Mouse (Mus musculus) stomach, embryonic 14.5 days (tissue): ENCODE data around the gene Prdm10. TPM values are rescaled to one million over a fixed set of nuclear protein-coding genes. Genes with fewer than 3 reads are reported as not detected.

ENCODE experiments used
- ATAC-seq: fragments of 200-750 bp; cut with Nextera tagmentation; 2 replicates; pipeline ENCODE4 v1.8.0; 2017; ENCODE audit warnings: low read depth, moderate TSS enrichment; ENCODE audit not compliant: insufficient number of reproducible peaks, insufficient read depth, low FRiP score
- H3K27ac ChIP-seq: fragments of 300-500 bp; sonication (generic); 2 replicates; pipeline ENCODE4 v1.5.1; 2014; ENCODE audit warnings: mild to moderate bottlenecking, low read length, moderate library complexity, mixed read lengths
- H3K27me3 ChIP-seq: fragments of 300-500 bp; sonication (generic); 2 replicates; pipeline ENCODE4 v1.6.1; 2014; ENCODE audit warnings: low read length, control low read depth, mixed read lengths; ENCODE audit not compliant: control insufficient read depth, insufficient read depth
- H3K36me3 ChIP-seq: fragments of 300-500 bp; sonication (generic); 2 replicates; pipeline ENCODE4 v1.6.1; 2014; ENCODE audit warnings: mild to moderate bottlenecking, control low read depth, low read length, moderate library complexity, mixed read lengths; ENCODE audit not compliant: control insufficient read depth, insufficient read depth
- H3K4me1 ChIP-seq: fragments of 300-500 bp; sonication (generic); 2 replicates; pipeline ENCODE4 v1.6.1; 2014; ENCODE audit warnings: low read length, control low read depth, mixed read lengths; ENCODE audit not compliant: control insufficient read depth, insufficient read depth
- H3K4me2 ChIP-seq: fragments of 300-500 bp; sonication (generic); replicated peaks from 2 replicates; pipeline ENCODE4 v1.6.1; 2014; ENCODE audit warnings: low read depth, low read length, control low read depth
- H3K4me3 ChIP-seq: fragments of 300-500 bp; sonication (generic); 2 replicates; pipeline ENCODE4 v1.5.1; 2014; ENCODE audit warnings: low read depth, low read length, control low read depth
- H3K9ac ChIP-seq: fragments of 300-500 bp; sonication (generic); replicated peaks from 2 replicates; pipeline ENCODE4 v1.6.1; 2014; ENCODE audit warnings: low read depth, mild to moderate bottlenecking, control low read depth, low read length, moderate library complexity, mixed read lengths
- H3K9me3 ChIP-seq: fragments of 300-500 bp; sonication (generic); 2 replicates; pipeline ENCODE4 v1.6.1; 2016; ENCODE audit warnings: low read depth, low read length, control low read depth; ENCODE audit not compliant: control insufficient read depth
- WGBS: fragments of 180-500 bp; shearing (Covaris S2); extraction: QIAGEN DNeasy Blood & Tissue Kit; methylation state at CpG from one replicate; pipeline ENCODE4 v1.1.7; 2014; 5-methylcytosine and 5-hydroxymethylcytosine counted together
- polyA plus RNA-seq: library from polyadenylated mRNA; unstranded; fragments of >200 nt; fragmentation: Nextera tagmentation; extraction: Ambion mirVana; gene quantifications from 2 replicates; pipeline ENCODE4 v1.2.1, GENCODE M21; 2014

Prdm10 gene
- polyA plus RNA-seq, 1 experiment from 2014 or later, result 7.8 TPM

DNA sequence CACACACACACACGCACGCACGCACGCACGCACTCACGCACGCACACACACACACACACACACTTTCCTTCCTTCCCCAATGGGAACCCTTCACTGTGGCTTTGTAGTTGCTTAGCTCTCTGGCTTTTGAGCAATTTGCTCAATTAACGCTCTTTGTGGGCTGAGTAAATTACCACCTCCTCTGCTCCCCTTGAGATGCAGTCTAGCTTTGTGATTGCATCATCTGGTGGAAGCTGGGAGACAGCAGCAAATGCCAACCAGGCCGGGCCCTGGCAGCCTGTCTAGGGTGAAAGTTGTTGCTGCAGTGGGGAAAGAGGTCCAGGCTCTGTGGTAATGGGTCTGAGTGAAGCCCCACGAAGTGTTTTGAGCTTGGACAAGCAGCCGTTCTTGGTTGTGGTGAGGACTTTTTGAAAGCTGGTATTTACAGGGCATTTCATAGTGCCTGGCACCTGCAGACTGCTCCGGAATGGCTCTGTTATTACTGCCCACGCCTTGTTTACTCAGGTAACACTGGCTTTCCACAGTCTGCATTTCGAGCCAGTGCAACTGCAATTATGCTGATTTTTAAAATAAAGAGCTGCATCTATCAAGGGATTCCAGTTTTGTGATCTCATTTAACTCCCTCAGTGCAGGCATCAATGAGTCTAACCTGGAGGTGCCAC, 10.0 kb downstream of the Prdm10 start:
- no peak overlapping the region for H3K27ac ChIP-seq
- ATAC-seq, result no peak

DNA sequence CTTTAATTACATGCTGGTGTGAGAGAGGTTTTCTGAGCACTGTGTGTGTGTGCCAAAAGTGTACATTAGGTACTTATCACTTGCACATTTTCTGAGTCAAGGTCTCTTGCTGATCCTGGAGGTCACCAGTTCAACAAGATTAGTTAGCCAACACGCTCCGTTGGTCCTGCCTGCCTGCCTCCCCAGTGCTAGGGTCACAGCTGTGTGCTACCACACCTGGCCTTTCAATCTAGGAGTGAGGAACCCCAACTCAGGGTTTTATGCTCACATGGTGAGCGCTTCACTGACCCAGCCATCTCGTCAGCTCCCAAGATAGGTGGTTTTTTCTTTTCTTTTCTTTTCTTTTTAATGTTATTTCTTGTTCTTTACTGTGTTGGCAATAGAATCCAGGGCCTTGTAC, 11.6 kb downstream of the Prdm10 start:
- no peak for ATAC-seq
- Histone ChIP-seq H3K9me3 (no peaks in the 10 kb centered on the region), H3K4me2 (no peak overlapping the region), H3K27ac (no peak overlapping the region), H3K4me3 (no peak overlapping the region), H3K9ac (no peak overlapping the region), H3K36me3 (no peaks in the 10 kb centered on the region), H3K27me3 (no peaks in the 10 kb centered on the region), H3K4me1 (peaks cover 4% of the 10 kb centered on the region; the same call in 1 of the 2 replicates)
- 64% methylated on average over 4 of the region's 4 CpGs for WGBS

More for the DNA sequence above, 10.0 kb downstream of the Prdm10 start:
- H3K9ac ChIP-seq, result no peak overlapping the region
- 82% methylated on average over 14 of the region's 14 CpGs for WGBS
- no peak overlapping the region for H3K4me3 ChIP-seq
- no peak overlapping the region for H3K4me2 ChIP-seq
- no peaks in the 10 kb centered on the region for H3K27me3 ChIP-seq
- no peaks in the 10 kb centered on the region for H3K36me3 ChIP-seq
- H3K9me3 ChIP-seq, result no peaks in the 10 kb centered on the region
- peaks cover 4% of the 10 kb centered on the region; the same call in 1 of the 2 replicates for H3K4me1 ChIP-seq

DNA sequence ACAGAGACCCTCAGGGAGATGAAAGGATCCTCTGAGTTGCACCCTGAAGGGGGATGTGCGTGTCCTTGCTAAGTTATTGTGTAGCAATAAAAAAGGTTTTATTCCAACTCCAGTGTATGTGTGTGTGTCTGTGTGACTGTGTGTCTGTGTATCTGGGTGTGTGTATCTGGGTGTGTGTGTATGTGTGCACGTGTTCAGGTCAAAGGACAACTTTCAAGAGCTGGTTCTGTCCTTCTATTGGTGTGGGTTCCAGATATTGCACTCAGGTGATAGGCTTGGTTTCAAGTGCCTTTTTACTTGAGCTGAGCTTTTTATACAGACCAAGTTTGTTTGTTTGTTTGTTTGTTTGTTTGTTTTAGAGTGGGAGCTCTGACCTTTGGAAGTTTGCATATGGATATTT, 12.9 kb downstream of the Prdm10 start:
- WGBS, result 76% methylated on average over 2 of the region's 2 CpGs
- H3K4me3 ChIP-seq, result no peak overlapping the region
- no peaks in the 10 kb centered on the region for H3K9me3 ChIP-seq
- H3K9ac ChIP-seq, result no peak overlapping the region
- no peaks in the 10 kb centered on the region for H3K27me3 ChIP-seq
- no peak for ATAC-seq
- peaks cover 4% of the 10 kb centered on the region; the same call in 1 of the 2 replicates for H3K4me1 ChIP-seq
- no peak overlapping the region for H3K4me2 ChIP-seq
- no peaks in the 10 kb centered on the region for H3K36me3 ChIP-seq
- no peak overlapping the region for H3K27ac ChIP-seq

DNA sequence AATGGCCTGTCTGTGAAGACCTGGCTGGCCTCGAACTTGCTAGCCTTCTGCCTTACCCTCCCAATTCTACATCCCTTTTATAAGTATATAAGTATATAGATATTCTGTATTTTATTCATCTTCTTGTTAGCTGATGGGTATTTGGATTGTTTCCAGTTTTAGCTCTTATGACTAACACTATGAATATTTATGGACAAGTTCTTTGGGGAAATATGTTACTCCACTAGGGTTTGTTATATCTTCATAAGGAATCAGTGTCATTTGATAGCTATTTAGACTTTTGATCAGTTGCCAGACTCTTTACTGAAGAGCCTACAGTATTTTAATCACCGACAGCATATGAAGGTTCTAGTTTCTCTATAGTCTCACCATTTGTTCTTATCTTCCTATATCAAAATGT, 15.0 kb downstream of the Prdm10 start:
- ATAC-seq, result no peak
- 54% methylated on average over 2 of the region's 2 CpGs for WGBS

DNA sequence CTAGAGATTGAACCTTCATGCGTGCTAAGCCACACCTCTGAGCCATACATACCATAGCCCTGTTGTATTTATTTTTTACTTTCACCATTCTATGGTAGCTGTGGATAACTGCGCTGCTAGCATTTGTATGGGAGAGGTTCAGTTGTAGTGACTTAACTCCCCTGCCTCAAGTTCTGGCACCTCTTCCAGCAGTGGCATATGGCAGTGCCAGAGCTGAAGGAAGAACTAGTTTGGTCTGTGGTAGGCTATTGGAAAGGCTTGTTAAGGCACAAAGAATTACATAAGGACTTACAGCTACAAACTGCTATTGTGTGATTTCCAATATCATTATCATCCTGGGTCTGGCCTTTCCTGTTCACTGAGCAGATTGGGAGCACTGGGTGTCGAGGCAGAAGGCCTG, 16.0 kb downstream of the Prdm10 start:
- Histone ChIP-seq H3K9me3 (no peaks in the 10 kb centered on the region), H3K27ac (no peak overlapping the region), H3K36me3 (no peaks in the 10 kb centered on the region), H3K4me1 (no peaks in the 10 kb centered on the region), H3K4me2 (no peak overlapping the region), H3K27me3 (no peaks in the 10 kb centered on the region), H3K9ac (no peak overlapping the region), H3K4me3 (no peak overlapping the region)
- 86% methylated on average over 3 of the region's 3 CpGs for WGBS
- no peak for ATAC-seq

More for the DNA sequence above, 15.0 kb downstream of the Prdm10 start:
- H3K27ac ChIP-seq, result no peak overlapping the region
- no peaks in the 10 kb centered on the region for H3K36me3 ChIP-seq
- no peak overlapping the region for H3K4me3 ChIP-seq
- H3K4me1 ChIP-seq, result peaks cover 3% of the 10 kb centered on the region; the same call in 1 of the 2 replicates
- no peaks in the 10 kb centered on the region for H3K9me3 ChIP-seq
- no peaks in the 10 kb centered on the region for H3K27me3 ChIP-seq
- H3K9ac ChIP-seq, result no peak overlapping the region
- H3K4me2 ChIP-seq, result no peak overlapping the region

DNA sequence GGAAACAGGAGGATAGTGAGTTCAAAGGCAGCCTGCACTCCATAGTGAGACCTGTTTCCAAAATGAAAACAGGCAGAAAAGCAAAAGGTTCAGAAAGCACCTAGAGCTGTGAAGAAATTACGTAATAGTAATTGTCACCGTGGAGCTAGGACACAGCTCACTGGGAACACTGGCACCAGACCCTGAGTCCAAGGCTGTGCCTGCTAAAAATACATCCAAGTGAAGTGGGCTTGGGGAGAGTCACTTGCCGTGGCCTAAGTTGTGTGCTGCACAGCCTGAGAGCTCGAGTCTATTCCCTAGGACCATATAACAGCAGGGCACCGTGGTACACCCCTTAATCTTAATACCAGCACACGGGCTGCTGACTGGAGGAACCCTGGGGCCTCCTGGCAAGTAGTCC, 18.4 kb downstream of the Prdm10 start:
- WGBS, result 91% methylated on average over 6 of the region's 6 CpGs
- Histone ChIP-seq H3K27me3 (no peaks in the 10 kb centered on the region), H3K9ac (no peak overlapping the region), H3K4me1 (no peaks in the 10 kb centered on the region), H3K9me3 (no peaks in the 10 kb centered on the region), H3K27ac (no peak overlapping the region), H3K4me3 (no peak overlapping the region), H3K36me3 (no peaks in the 10 kb centered on the region), H3K4me2 (no peak overlapping the region)
- no peak for ATAC-seq

DNA sequence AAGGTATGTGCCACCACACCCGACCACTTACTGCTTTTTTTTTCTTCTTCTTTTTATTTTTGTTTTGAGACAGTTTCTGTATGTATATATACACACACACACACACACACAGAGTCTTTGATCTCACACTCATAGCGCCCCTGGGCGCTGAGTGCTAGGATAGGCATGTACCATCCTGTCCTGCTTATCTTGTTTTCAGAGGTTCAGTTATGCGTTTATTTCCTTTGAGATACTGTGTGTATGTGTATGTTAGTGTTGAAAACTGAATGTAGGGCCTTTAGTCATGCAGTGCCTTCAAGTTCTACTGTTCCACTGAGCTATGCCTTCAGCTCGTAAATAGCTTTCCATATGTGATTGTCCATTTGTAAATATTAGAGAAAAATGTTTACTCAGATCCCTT, 20.2 kb downstream of the Prdm10 start:
- WGBS, result 73% methylated on average over 5 of the region's 5 CpGs
- no peaks in the 10 kb centered on the region for H3K36me3 ChIP-seq
- H3K27ac ChIP-seq, result no peak overlapping the region
- H3K27me3 ChIP-seq, result no peaks in the 10 kb centered on the region
- ATAC-seq, result no peak
- no peak overlapping the region for H3K4me2 ChIP-seq
- H3K4me1 ChIP-seq, result no peaks in the 10 kb centered on the region
- H3K9me3 ChIP-seq, result no peaks in the 10 kb centered on the region
- H3K9ac ChIP-seq, result no peak overlapping the region
- no peak overlapping the region for H3K4me3 ChIP-seq

DNA sequence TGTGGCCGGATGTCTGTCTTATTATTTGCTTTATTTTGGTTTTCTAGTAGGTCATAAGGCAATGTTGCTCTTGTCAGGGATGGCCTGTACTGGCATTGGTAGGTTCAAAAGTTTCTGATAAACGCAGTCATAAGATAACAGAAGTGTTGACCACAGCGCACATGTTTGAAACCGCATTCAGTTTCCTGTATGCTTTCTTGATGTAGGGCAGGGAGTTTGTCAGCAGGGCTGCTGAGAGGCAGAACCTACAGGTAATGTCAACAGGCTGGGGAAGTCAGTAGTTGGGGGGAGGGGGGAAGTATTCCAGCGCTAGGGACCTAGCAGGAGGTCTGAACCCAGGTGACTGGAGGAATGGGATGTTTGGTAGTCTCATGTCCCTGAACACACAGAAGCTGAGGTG, 20.8 kb downstream of the Prdm10 start:
- Histone ChIP-seq H3K4me2 (0 out of 2 replicates have a peak overlapping the region, but pooled peaks have one; percentile 3), H3K4me1 (no peaks in the 10 kb centered on the region), H3K36me3 (no peaks in the 10 kb centered on the region), H3K4me3 (no peak overlapping the region), H3K9ac (no peak overlapping the region), H3K27ac (peak overlapping the region; percentile 82), H3K9me3 (no peaks in the 10 kb centered on the region), H3K27me3 (no peaks in the 10 kb centered on the region)
- ATAC-seq, result no peak
- 62% methylated on average over 5 of the region's 5 CpGs for WGBS
